Mouse (Mus musculus) mouse trophoblast stem cell (cell line): ENCODE data around the gene Sgpl1.

Source experiments
- in situ Hi-C, 2 experiments: fragments of 300-500 bp; cut with MseI, MboI; formaldehyde crosslinking; loops; 2 replicates in 1 of 2; 3 replicates in 1 of 2; pipeline ENCODE4 v1.15.1; 2025

Gene Sgpl1

GRCm38 (mm10) chr10:61088468-61088867 is 59.0 kb downstream of the Sgpl1 start:
- in situ Hi-C loops: no loop called here

GRCm38 (mm10) chr10:61086502-61086901 is 61.0 kb downstream of the Sgpl1 start:
- in situ Hi-C loops: no loop called here

- in situ Hi-C loops: no loop called here
Measured at GRCm38 (mm10) chr10:61085364-61085763, 62.1 kb downstream of the Sgpl1 start.

- in situ Hi-C loops: no loop called here
Measured at GRCm38 (mm10) chr10:61080931-61081255, 66.6 kb downstream of the Sgpl1 start.

GRCm38 (mm10) chr10:61080227-61080930 is 67.1 kb downstream of the Sgpl1 start:
- in situ Hi-C loops: no loop called here

- in situ Hi-C loops: no loop called here
Measured at GRCm38 (mm10) chr10:61075607-61076006, 71.9 kb downstream of the Sgpl1 start.

GRCm38 (mm10) chr10:61074643-61075042 is 72.9 kb downstream of the Sgpl1 start:
- in situ Hi-C loops: no loop called here

- in situ Hi-C loops: no loop called here
Measured at GRCm38 (mm10) chr10:61072324-61072723, 75.2 kb downstream of the Sgpl1 start.

GRCm38 (mm10) chr10:61069248-61069647 is 78.3 kb downstream of the Sgpl1 start:
- in situ Hi-C loops: no loop called here

GRCm38 (mm10) chr10:61068436-61069192 is 78.9 kb downstream of the Sgpl1 start:
- in situ Hi-C loops: no loop called here

- in situ Hi-C loops: no loop called here
Measured at GRCm38 (mm10) chr10:61065287-61066005, 82.1 kb downstream of the Sgpl1 start.

- in situ Hi-C loops: no loop called here
Measured at GRCm38 (mm10) chr10:61064635-61065034, 82.9 kb downstream of the Sgpl1 start.

GRCm38 (mm10) chr10:61063271-61063864 is 84.1 kb downstream of the Sgpl1 start:
- in situ Hi-C loops: no loop called here

- in situ Hi-C loops: loop anchor here in 1 of 2 experiments (10.0 kb wide), 1 partner anchor 305 kb away; the partner anchor contains the start of gene Slc29a3
Measured at GRCm38 (mm10) chr10:61059543-61060110, 87.9 kb downstream of the Sgpl1 start.

- in situ Hi-C loops: loop anchor here in 1 of 2 experiments (10.0 kb wide), 1 partner anchor 304 kb away; the partner anchor contains the start of gene Slc29a3
Measured at GRCm38 (mm10) chr10:61059101-61059500, 88.4 kb downstream of the Sgpl1 start.

- in situ Hi-C loops: loop anchor here in 1 of 2 experiments (10.0 kb wide), 1 partner anchor 302 kb away; the partner anchor contains the start of gene Slc29a3
Measured at GRCm38 (mm10) chr10:61056661-61057060, 90.8 kb downstream of the Sgpl1 start.

- in situ Hi-C loops: loop anchor here (5.0 to 10.0 kb wide), 3 partner anchors 215 to 297 kb away; partner anchors contain the start of genes Slc29a3 (in 1 of the 2) and Unc5b (in 1 of the 2)
Measured at GRCm38 (mm10) chr10:61051993-61052613, 95.4 kb downstream of the Sgpl1 start.
